Mouse (Mus musculus): ENCODE data around the gene Hoxb6. TPM values are rescaled to one million over a fixed set of nuclear protein-coding genes. Genes with fewer than 3 reads are reported as not detected.
A peak's percentile ranks its signal among the peaks of the same experiment; 100 is the strongest.

Gene Hoxb6
- polyA plus RNA-seq, 1 experiment = 13.7 TPM

DNA sequence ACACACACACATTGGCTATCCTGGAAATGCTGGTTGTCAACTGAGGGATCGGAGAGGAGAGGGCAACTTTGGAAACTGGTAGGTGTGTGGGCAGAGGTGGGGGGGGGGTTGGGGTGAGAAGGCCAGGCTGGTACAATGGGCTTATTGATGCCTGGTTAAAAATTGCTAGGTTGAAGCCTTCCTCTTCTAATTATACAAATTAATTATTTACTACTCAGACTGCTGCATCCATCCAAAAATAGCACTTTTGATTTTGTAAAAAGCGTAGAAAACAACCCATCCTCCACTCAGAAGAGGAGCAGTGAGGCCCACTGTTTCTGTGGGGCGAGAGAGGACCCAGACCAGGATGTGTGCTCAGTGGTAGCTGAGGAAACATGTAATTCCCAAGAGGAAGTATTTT lies 42.7 kb downstream of the Hoxb6 start:
- DNase-seq (ENCODE audit: low spot score) = no peak

- DNase-seq (ENCODE audit: low spot score) = no peak
Observed at GRCm38 (mm10) chr11:96336597-96336996, 44.3 kb downstream of the Hoxb6 start.

GRCm38 (mm10) chr11:96337026-96337425 lies 44.8 kb downstream of the Hoxb6 start:
- no peak for DNase-seq (ENCODE audit: low spot score)

DNA sequence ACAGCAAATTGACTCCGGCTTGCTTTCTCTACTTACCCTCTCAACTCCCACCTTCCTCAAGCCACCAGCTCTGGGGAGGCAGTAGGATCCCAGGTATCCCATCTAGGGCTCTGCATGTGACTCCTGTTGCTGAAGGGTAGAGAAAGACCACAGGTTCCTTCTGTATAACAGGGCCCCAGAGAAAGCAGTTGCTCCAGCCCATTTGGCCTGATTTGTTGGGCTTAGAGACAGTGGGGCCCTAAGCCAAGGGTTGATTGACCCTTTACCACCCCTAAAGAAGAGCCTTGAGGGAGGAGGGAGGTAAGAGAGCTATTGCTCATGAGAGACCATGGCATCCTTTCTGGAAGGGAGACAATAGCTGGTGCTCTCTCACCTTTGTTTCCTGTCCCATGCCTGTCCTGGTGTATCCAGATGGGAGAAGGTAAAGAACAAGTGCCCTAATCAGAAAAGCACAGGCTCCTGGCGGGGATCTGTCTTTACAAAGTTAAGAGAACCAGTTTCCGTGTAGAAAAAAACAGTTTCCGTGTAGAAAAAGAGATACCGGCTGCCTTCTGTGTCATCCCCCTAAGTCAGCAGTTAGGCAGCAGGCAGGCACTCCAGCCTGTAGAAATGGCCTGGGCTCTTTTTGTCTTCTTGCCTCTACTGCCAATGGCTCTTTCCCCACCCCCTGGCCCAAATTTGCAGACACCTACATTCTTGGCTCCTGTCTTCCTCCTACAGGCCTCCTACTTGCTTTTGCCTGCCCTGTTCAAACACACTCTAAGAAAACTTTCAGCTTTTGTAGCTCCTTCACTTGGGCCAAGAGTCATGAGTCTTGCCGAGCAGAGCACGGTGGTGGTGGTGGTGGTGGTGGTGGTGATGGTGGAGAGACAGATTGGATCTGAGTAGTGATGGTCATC lies 46.9 kb downstream of the Hoxb6 start:
- no peak for DNase-seq (ENCODE audit: low spot score)

- DNase-seq (ENCODE audit: low spot score) = no peak
Observed at GRCm38 (mm10) chr11:96340698-96341365, 48.6 kb downstream of the Hoxb6 start.

- DNase-seq (ENCODE audit: low spot score) = peak; percentile 52
Observed at GRCm38 (mm10) chr11:96341701-96342575, 49.7 kb downstream of the Hoxb6 start.

GRCm38 (mm10) chr11:96342576-96342930 lies 50.3 kb downstream of the Hoxb6 start:
- DNase-seq (ENCODE audit: low spot score) = no peak

DNA sequence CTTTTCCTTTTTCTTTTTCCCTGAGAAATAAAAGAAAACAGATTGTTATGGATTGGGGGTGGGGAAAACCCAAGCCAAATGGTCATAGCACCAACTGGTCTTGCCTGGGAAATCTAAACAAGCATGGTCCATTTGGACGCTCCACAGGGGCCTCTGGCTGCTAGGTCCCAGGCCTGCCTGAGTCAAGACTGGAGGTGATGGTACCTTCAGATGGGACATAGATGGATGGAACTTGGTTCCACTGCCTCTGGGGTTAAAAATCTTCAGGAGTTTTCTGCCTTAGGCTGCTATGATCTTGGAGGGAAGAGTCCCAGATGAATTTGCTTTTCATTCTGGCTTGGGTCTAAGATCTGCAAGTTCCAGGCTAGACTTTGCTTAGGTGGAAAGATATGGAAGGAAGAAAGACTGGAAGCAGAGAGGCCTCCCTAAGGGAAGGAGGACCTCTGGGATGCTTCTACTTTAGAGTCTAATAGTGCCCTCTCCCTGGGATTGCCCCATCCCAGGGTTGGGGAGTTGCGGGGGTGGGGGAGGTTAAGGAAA lies 51.0 kb downstream of the Hoxb6 start:
- DNase-seq (ENCODE audit: low spot score) = no peak

DNA sequence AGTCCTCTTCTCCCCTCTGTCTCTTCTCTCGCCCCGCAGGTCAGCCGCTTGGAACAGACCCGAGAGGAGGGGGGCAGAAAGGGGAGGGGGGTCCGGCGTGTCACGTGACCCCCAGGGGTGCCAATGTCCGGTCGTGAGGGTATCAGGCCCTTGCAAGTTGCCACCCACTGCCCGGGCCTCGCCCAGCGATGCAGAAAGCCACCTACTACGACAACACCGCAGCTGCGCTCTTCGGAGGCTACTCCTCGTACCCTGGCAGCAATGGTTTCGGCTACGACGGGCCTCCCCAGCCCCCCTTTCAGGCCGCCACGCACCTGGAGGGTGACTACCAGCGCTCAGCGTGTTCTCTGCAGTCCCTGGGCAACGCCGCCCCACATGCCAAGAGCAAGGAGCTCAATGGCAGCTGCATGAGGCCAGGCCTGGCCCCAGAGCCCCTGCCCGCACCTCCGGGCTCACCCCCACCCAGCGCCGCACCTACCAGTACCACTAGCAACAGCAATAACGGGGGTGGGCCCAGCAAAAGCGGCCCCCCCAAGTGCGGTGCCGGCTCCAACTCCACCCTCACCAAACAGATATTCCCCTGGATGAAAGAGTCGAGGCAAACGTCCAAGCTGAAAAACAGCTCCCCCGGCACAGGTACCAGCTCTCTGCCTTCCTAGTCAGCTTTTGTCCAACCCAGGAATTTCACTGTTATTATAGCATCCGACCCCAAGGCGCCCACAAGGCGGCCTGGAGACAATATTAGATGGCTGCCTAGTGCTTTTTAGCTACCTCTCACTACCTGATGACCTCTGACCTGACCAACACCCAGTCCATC lies 52.0 kb downstream of the Hoxb6 start:
- no peak for DNase-seq (ENCODE audit: low spot score)

GRCm38 (mm10) chr11:96344878-96345159 lies 52.5 kb downstream of the Hoxb6 start:
- no peak for DNase-seq (ENCODE audit: low spot score)

GRCm38 (mm10) chr11:96345220-96345892 lies 53.1 kb downstream of the Hoxb6 start:
- DNase-seq (ENCODE audit: low spot score) = no peak

- DNase-seq (ENCODE audit: low spot score) = no peak
Observed at GRCm38 (mm10) chr11:96345893-96346806, 53.9 kb downstream of the Hoxb6 start.

DNA sequence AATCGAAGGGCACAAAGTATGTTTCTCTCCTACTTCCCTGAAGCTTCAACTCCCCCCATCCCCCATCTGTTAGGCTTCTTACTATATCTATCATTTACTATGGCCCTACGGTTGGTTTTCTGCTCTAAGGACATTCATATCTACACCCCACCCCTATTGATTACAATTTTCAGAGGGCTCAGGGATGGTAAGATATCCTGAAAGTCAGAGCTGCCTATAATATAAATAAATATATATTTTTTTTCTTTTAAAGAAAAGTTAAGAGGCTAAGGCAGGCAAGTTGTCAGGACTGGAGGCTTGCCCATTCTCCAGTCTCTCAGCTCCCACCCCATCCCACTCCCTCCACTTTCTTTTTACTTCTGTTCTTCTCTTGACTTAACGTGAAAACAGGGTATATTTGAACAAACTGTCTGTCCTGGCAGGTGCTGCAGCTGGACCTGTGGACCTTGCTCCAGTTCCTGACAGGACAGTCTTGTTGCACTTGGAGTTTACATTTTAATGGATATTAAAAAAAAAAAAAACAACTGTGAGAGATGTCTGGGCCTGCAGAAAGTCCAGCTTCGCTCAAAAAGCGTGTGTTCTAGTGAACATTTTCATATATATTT lies 54.7 kb downstream of the Hoxb6 start:
- no peak for DNase-seq (ENCODE audit: low spot score)

DNA sequence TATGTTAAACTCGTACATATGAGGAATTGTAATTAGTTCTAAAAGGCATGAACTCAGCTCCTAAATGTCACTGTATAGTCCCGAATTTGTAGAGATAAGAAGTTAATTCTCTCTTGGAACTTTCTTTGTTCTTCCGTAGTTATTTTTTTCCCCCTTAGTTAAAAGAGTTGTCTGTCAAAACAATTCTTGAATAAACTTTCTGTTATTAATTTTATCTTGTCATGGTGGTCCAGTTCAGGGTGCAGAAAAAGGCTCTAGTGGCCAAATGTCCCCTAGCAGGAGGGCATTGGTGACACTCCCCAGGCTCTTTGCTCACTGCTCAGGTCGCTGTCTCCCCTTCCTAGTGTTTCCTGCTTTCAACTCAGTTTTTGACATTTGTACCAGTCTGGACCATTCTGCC lies 55.4 kb downstream of the Hoxb6 start:
- no peak for DNase-seq (ENCODE audit: low spot score)

- no peak for DNase-seq (ENCODE audit: low spot score)
Observed at GRCm38 (mm10) chr11:96348141-96348928, 56.1 kb downstream of the Hoxb6 start.

GRCm38 (mm10) chr11:96348988-96349387 lies 56.7 kb downstream of the Hoxb6 start:
- DNase-seq (ENCODE audit: low spot score) = no peak

DNA sequence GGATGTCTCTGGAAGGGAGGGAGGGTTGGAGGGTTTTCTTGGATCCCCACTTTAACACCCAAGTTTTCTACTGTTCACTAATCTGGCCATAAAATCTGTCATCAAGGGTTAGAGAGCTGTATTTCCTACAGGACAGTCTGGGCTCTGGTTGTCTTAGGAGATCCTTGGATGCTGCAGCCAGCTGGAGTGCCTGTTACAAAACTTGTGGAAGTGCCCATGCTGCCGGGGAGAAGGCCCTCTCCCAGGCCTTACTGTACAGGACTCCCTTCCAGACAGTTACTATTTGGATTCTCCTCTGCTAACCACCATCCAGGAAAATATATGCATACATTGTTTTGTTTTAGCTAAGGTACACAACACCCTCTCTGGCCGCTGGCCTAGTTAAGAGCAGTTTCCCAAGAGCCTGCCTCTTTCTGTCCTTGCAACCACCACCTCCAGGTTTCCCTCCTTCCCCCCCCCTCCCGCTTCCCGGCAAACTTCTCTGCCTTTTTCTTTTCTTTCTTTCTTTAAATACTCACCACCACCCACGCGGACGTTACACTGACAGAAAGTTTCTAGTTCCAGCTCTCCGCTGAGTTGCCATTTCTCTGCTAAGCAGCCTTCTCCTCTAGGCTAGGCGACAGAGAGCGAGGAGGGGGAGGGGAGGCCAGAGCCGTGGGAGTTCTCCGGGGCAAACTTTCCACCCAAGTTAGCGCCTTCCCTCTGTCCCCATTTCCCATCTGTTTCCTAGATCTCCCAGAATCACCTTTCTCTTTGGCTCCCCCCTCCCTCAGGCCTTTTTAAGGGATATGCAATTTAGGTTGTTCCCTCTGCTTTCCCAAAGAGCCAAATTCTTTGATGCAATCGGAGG lies 57.4 kb downstream of the Hoxb6 start:
- no peak for DNase-seq (ENCODE audit: low spot score)

- DNase-seq (ENCODE audit: low spot score) = no peak
Observed at GRCm38 (mm10) chr11:96350341-96350624, 58.0 kb downstream of the Hoxb6 start, which contains the start of gene Hoxb2. Gene Hoxb2 (plus strand): TSS chr11:96350525.

Measured in urinary bladder, adult 2 months (tissue).